Comparison of ENCODE assay signal across 8 mouse cellular contexts in the genomic region with DNA sequence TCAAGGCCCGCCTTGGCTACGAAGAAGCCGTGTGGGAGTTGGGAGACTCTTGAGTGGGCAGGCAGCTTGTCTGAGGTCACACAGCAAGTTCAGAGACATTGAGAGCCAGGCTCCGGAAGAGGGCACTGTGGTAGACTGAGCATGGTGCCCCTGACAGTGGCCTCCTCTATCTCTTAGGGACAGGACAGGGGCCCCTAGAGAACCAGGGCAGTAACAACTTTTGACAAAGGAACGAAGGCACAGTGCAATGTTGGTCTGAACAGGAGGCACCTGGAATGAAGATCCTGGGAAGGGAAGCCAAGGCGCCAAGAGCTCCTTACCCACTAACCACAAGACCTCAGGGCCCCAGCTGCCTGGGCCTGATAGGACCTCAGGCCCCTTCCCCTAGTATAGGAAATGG. TPM values are rescaled to one million over a fixed set of nuclear protein-coding genes. Genes with fewer than 3 reads are reported as not detected.
DNase-seq lines count a peak whose midpoint lies in the region; ATAC-seq and TF ChIP-seq lines count a peak whose summit lies in the region.

No protein-coding gene starts in this region.

- H3K27me3 ChIP-seq in hindbrain, embryonic 10.5 days (ENCODE audit: insufficient read depth, poor library complexity, severe bottlenecking): peaks cover 9% of the 10 kb centered on the region
- H3K27me3 ChIP-seq in hindbrain, embryonic 11.5 days (ENCODE audit: control insufficient read depth, insufficient read depth, low read length): no peaks in the 10 kb centered on the region
- peaks cover 12% of the 10 kb centered on the region; the same call in 1 of the 2 replicates for H3K27me3 ChIP-seq in limb, embryonic 10.5 days (ENCODE audit: low read depth, poor library complexity, severe bottlenecking)

- no peak for TF ChIP-seq POLR2A in cortical plate, adult 2 months (IDR thresholded peaks at IDR 0.05; ENCODE audit: extremely low read depth, insufficient read depth, low read length)

- no peak overlapping the region for H3K4me2 ChIP-seq in hindbrain, embryonic 11.5 days (replicated peaks; ENCODE audit: low read depth, low read length)

- H3K4me1 ChIP-seq in hindbrain, embryonic 10.5 days (replicated peaks): peaks cover 77% of the 10 kb centered on the region
- H3K4me1 ChIP-seq in hindbrain, embryonic 11.5 days (replicated peaks; ENCODE audit: control insufficient read depth, insufficient read depth, low read length): peaks cover 13% of the 10 kb centered on the region
- peaks cover 5% of the 10 kb centered on the region for H3K4me1 ChIP-seq in cortical plate, adult 2 months (ENCODE audit: control insufficient read depth, insufficient read depth, low read length)
- peaks cover 27% of the 10 kb centered on the region for H3K4me1 ChIP-seq in limb, embryonic 10.5 days

- H3K9ac ChIP-seq in hindbrain, embryonic 11.5 days (ENCODE audit: low read depth, low read length): no peak overlapping the region

- DNase-seq in hindbrain, embryonic 10.5 days (ENCODE audit: low spot score): no peak
- DNase-seq in hindbrain, embryonic 11.5 days (ENCODE audit: low spot score): no peak
- DNase-seq in limb, embryonic 10.5 days (ENCODE audit: low spot score): no peak
- peak; percentile 61 to 69 for DNase-seq in spleen, postnatal 36 days (ENCODE audit: low spot score in 2 of 2)
- DNase-seq in urinary bladder, adult 2 months (ENCODE audit: low spot score): no peak
- no peak for DNase-seq in Muller cell, postnatal 12 days (ENCODE audit: inconsistent ontology term)
- no peak for DNase-seq in cerebellum, adult 9-10 months

- H3K36me3 ChIP-seq in hindbrain, embryonic 10.5 days: no peaks in the 10 kb centered on the region
- no peaks in the 10 kb centered on the region for H3K36me3 ChIP-seq in hindbrain, embryonic 11.5 days (ENCODE audit: control insufficient read depth, insufficient read depth, low read length)
- H3K36me3 ChIP-seq in limb, embryonic 10.5 days: no peaks in the 10 kb centered on the region

- ATAC-seq in hindbrain, embryonic 11.5 days (ENCODE audit: low FRiP score): no peak

- WGBS in hindbrain, embryonic 10.5 days: 91% methylated on average over 6 of the region's 6 CpGs
- WGBS in hindbrain, embryonic 11.5 days: 85% methylated on average over 6 of the region's 6 CpGs
- 90% methylated on average over 6 of the region's 6 CpGs for WGBS in limb, embryonic 10.5 days

- H3K27ac ChIP-seq in hindbrain, embryonic 10.5 days: peak overlapping the region; percentile 79
- H3K27ac ChIP-seq in hindbrain, embryonic 11.5 days (ENCODE audit: low read depth, low read length): no peak overlapping the region
- H3K27ac ChIP-seq in cortical plate, adult 2 months (ENCODE audit: insufficient read depth, low read length): peak overlapping the region; percentile 61; the same call in 1 of the 2 replicates
- peak overlapping the region; percentile 33; the same call in 1 of the 2 replicates for H3K27ac ChIP-seq in limb, embryonic 10.5 days

- peak overlapping the region; percentile 22; the same call in 1 of the 2 replicates for H3K4me3 ChIP-seq in hindbrain, embryonic 10.5 days
- H3K4me3 ChIP-seq in hindbrain, embryonic 11.5 days (ENCODE audit: low read depth, low read length): no peak overlapping the region
- peak overlapping the region; percentile 38 for H3K4me3 ChIP-seq in cortical plate, adult 2 months (ENCODE audit: insufficient read depth, low read length)
- no peak overlapping the region for H3K4me3 ChIP-seq in limb, embryonic 10.5 days

- no peak for TF ChIP-seq CTCF in cortical plate, adult 2 months (IDR thresholded peaks at IDR 0.05; ENCODE audit: extremely low read depth, insufficient read depth, low read length)

- H3K9me3 ChIP-seq in hindbrain, embryonic 10.5 days: no peaks in the 10 kb centered on the region
- H3K9me3 ChIP-seq in hindbrain, embryonic 11.5 days (ENCODE audit: control insufficient read depth, low read length): no peaks in the 10 kb centered on the region
- H3K9me3 ChIP-seq in limb, embryonic 10.5 days (replicated peaks): no peaks in the 10 kb centered on the region

RNA-seq across cellular contexts. Expression of gene Adgrg1, which starts 10.5 kb away (rescaled TPM):
- 101 and 186 TPM in 2 replicates for polyA plus RNA-seq in hindbrain, embryonic 10.5 days (2016; fragmentation: Nextera tagmentation; extraction: Ambion mirVana)
- polyA plus RNA-seq in hindbrain, embryonic 11.5 days (2014; fragmentation: Nextera tagmentation; extraction: Ambion mirVana): 138 and 160 TPM in 2 replicates
- 63.4 and 63.8 TPM in 2 replicates for polyA plus RNA-seq in cortical plate, adult 2 months (2012; rRNA removed)
- polyA plus RNA-seq in limb, embryonic 10.5 days (2016; fragmentation: Nextera tagmentation; extraction: Ambion mirVana): 7.0 and 11.6 TPM in 2 replicates
- 47.4 and 52.8 TPM in 2 replicates for polyA plus RNA-seq in urinary bladder, adult 2 months (2012; rRNA removed)

RNA-seq across cellular contexts. Expression of gene Adgrg3, which starts 32.5 kb away (rescaled TPM):
- 3.2 and 3.5 TPM in 2 replicates for polyA plus RNA-seq in hindbrain, embryonic 10.5 days (2016; fragmentation: Nextera tagmentation; extraction: Ambion mirVana)
- polyA plus RNA-seq in hindbrain, embryonic 11.5 days (2014; fragmentation: Nextera tagmentation; extraction: Ambion mirVana): 2.5 and 4.7 TPM in 2 replicates
- polyA plus RNA-seq in cortical plate, adult 2 months (2012; rRNA removed): 0.30 and 0.40 TPM in 2 replicates
- 3.4 and 4.2 TPM in 2 replicates for polyA plus RNA-seq in limb, embryonic 10.5 days (2016; fragmentation: Nextera tagmentation; extraction: Ambion mirVana)
- polyA plus RNA-seq in urinary bladder, adult 2 months (2012; rRNA removed): 4.9 and 6.3 TPM in 2 replicates

Comparison
In these comparisons a context has a peak if more than half of its experiments do, and no peak if none do; other contexts are left out.
1. H3K4me3 ChIP-seq: peak in hindbrain, embryonic 10.5 days (single experiment) and cortical plate, adult 2 months (single experiment); none in hindbrain, embryonic 11.5 days (single experiment) and limb, embryonic 10.5 days (single experiment).
2. DNase-seq: peak in spleen, postnatal 36 days (2 of 2); none in hindbrain, embryonic 10.5 days (single experiment), hindbrain, embryonic 11.5 days (single experiment), limb, embryonic 10.5 days (single experiment), urinary bladder, adult 2 months (single experiment), Muller cell, postnatal 12 days (single experiment) and cerebellum, adult 9-10 months (single experiment).